Mouse (Mus musculus) liver, postnatal 0 days (tissue): ENCODE results near the gene Dpyd.

Source experiments
- CTCF ChIP-seq: sonication (generic); IDR thresholded peaks from 2 replicates; pipeline ENCODE4 v1.5.1; 2016; ENCODE audit warnings: antibody characterized with exemption, low read depth
- EP300 ChIP-seq: IDR thresholded peaks from 2 replicates; pipeline ENCODE4 v1.6.1; 2016; ENCODE audit warnings: antibody characterized with exemption, low read depth, mild to moderate bottlenecking

DNA sequence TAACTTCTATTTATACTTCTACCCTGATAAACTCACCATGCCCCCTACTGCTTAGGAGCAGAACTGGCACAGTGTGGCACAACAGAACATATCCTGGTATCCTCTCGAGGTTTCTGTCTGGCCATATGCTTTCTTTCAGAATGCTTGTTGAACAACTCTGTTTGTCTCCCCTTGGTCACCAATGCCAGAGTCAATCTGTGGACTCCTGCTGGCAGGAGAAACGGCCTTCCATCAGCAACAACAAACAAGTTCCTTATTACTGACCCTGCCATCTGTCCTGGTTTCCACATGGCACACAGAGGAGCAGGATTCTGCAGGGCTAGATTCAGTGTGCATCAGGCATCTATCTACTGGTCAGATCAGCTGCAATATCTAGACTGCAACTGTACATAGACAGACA, 807.0 kb downstream of the Dpyd start:
- TF ChIP-seq EP300 (no peak), CTCF (no peak)
